Mouse (Mus musculus): ENCODE results near the gene Pcdh9.

Gene Pcdh9

DNA sequence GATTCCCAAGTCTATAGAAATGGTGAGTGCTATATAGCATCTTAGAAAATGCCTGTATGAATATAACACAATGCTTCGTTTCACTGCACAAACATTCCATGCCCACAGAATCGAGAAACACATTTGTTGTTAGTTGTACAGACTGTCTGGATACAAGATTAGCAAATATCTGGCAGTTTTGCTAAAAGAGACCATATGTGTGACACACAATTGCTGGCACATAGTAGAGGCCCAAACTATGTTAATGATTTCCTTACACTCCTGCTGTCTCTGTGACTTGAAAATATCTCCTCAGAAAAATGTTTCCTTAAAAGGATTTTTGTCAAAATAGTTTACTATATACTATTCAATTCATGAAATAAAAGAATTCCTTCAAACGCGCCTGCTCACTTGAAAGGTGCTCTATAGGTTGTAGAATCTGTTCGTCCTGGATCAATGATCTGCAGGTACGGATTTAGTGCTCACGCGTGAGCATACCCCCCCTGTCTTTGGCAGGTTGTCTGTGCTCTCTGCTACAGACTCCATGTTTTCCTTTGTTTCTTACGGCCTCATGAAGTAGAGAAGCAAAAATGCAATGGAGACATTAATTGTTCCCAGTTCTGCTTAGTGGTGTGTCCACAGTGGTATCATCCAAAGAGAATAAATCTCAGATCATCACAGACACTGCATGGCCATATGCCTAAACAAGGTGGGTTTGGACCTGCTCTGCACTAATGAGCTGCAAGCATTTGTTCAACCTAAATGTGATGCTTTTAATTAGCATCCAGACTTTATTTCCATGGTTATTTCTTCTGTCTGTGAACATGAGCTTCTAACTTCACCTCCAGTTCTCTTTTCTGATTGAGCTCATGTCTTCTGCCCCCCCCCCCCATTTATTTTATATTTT lies 707.6 kb downstream of the Pcdh9 start:
- peak; percentile 73 for ATAC-seq (ENCODE audit: low TSS enrichment)

DNA sequence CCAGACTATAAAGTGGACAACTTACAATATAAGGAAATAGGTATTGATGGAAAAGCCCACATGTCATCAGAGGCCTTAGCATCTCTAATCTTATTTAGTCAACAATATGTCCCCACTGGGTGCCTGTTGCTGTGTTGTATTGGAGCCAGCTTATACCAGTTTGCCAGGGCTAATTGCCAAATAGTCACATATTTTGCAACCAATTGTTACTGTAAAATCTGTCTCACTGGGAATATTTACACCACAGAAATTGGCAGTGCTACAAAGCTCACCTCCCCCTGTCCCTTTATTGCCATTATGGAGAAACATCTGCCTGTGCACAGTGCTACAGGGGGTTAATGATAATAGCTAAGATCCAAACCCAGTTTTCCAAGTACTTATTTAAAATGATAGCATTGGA lies 721.3 kb downstream of the Pcdh9 start:
- no peak for ATAC-seq (ENCODE audit: low TSS enrichment)

DNA sequence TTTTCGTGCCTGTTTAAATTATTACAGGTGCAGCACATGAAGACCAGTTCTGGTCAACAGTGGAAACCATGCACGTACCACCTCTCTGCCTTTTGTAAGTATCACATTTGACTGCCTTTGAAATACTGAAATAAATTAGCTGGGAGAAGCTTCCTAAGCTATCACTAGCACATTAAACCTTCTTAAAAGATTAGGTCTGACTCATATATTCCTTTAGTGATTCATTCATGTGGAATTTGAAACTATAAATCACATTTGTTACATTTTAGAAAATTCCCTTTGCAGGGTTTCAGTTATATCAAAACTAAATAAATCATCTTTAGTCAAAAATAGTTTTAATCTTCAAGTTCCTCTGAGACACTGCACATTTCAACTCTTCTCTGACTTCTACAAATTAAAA lies 722.1 kb downstream of the Pcdh9 start:
- ATAC-seq (ENCODE audit: low TSS enrichment): no peak

DNA sequence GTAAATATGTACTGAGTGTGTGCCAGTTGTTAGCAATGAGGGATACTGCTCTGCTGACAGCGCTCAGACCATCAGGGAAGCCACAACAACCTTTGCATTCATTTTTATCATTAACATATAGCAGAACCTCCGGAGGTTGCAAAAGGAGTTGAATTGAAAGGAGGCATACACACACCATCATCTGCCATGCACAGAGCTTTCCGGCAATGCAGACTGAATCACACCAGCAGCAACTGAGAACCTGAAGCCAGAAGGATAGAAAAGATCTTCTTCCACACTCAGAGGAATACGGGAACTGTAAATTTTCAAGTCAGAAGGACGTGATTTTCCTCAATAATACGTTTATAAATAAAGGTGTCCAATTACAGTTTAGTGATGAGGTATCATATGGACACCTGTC lies 747.1 kb downstream of the Pcdh9 start:
- peak; percentile 85 for ATAC-seq (ENCODE audit: low TSS enrichment)

- no peak for ATAC-seq (ENCODE audit: low TSS enrichment)
Measured at GRCm38 (mm10) chr14:93142076-93142475, 748.4 kb downstream of the Pcdh9 start.

GRCm38 (mm10) chr14:93126993-93127392 lies 763.5 kb downstream of the Pcdh9 start:
- ATAC-seq (ENCODE audit: low TSS enrichment): peak; percentile 86

- ATAC-seq (ENCODE audit: low TSS enrichment): peak; percentile 89
Measured at GRCm38 (mm10) chr14:93102755-93103154, 787.7 kb downstream of the Pcdh9 start.

DNA sequence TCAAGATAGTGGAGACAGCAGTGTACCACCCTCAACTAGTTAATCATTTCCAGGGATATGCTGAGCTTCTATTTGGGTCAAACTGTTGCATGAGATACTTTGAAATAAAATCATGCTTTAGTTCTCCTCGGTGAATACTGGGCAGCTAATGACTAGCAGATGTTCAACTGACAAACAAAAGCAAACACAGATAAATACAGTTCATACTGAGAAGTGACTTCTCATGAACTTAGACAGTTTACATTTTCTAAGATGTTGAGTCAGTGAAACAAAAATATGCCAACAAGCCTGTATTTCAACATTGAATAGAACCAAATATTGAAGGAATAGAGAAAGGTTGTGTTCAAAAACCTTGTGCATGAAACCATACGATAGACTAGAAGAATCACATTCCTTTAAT lies 795.4 kb downstream of the Pcdh9 start:
- ATAC-seq (ENCODE audit: low TSS enrichment): no peak

GRCm38 (mm10) chr14:93092806-93093205 lies 797.7 kb downstream of the Pcdh9 start:
- peak; percentile 74 for ATAC-seq (ENCODE audit: low TSS enrichment)

- ATAC-seq (ENCODE audit: low TSS enrichment): peak; percentile 41; the same call in 1 of the 2 replicates
Measured at GRCm38 (mm10) chr14:93085646-93086045, 804.8 kb downstream of the Pcdh9 start.

- ATAC-seq (ENCODE audit: low TSS enrichment): no peak
Measured at GRCm38 (mm10) chr14:93083140-93083539, 807.3 kb downstream of the Pcdh9 start.

DNA sequence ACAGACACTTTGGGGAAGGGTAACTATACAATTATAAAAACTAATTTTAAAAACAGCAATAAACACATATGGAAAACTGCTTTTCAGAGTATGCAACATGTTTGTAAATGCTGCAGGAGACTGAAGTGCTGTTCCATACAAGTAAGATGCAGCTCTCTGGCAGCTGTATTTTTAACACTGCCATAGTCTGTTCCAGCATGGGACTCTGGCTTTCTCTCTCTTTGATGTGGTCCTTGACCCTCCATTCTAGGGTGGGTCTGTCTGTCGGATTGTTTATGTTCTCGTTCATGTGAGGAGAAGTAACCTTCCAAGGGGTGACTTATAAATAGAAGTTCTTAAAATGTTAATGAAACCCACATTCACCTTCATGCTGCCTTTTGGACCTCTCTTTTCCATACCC lies 809.6 kb downstream of the Pcdh9 start:
- ATAC-seq (ENCODE audit: low TSS enrichment): no peak

DNA sequence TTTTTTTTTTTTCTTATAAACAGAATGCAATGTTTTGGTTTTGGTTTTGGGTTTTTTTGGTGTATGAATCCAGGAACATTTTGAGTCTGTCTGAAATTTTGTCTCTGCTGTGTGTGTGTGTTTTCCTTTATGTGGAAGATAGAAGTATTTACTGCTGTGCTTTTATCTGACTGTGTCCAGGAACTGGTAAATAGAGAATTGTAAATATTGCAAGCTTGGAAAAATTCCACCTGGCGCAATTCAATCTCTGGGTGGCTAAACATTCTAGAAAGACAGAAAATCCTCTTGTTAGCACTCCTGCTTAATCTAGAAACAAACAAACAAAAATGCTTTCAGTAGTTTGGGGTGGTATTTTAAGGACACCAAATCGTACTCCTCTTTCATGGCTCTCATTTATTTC lies 814.7 kb downstream of the Pcdh9 start:
- no peak for ATAC-seq (ENCODE audit: low TSS enrichment)

DNA sequence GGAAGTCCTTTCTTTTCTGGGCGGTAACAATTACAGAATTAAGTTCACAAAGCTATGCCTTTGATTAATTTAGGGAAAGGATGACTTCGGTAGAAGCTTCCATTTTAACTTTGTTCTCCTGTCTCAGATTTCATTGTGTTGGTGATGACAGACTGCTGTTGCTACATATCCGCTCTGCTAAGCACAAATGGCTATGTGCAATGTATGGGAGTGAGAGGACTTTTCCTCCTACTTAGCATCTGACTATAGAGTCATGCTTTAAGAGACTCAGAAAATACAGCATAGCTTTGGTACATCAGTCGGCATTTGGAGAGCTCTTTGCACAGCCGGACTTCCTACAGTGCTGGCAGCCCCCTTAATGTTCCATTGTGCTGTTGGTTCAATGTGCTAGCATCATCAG lies 818.1 kb downstream of the Pcdh9 start:
- ATAC-seq (ENCODE audit: low TSS enrichment): peak; percentile 92

- no peak for ATAC-seq (ENCODE audit: low TSS enrichment)
Measured at GRCm38 (mm10) chr14:93070140-93070539, 820.3 kb downstream of the Pcdh9 start.

DNA sequence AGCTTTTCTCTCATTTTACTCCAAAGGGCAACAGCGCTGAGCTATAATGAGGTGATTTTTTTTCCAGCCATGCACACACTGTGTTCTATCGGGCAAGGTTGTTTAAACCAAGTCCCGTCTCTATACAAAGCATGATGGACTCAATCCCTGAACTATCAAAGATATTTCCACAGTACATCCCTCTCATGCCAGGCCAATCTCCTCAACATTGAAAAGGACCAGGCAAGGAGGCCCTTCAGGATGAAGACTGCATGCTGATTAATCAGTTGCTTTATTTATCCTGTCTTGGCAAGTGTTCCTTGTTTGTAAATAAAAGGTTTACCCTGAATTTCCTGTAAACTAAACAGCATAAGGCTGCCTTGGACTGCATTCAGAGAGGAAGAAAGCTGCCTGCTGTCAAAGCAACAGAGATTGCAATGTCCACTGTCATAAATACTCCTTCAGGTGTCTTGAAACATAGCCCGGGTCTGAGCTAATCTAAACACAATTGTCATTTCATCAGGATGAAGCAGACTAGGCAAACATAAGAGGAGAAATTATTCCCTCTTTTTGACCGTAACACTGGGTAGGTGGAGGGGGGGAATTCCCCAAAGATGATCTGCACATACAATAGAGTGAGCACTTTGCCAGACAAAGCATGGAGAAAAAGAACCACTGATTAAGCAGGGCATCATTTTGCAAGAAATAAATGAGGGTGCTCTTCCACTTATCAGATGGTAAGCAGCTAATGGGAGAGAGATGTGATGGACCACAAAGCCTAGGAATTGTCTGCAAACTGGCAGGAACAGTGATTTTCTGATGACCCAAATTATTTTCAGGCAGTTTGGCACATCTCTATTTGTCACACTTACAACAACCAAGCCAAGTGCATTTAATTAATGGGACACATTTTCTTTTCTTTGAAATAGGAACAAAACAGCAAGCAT lies 822.8 kb downstream of the Pcdh9 start:
- ATAC-seq (ENCODE audit: low TSS enrichment): peak; percentile 32

DNA sequence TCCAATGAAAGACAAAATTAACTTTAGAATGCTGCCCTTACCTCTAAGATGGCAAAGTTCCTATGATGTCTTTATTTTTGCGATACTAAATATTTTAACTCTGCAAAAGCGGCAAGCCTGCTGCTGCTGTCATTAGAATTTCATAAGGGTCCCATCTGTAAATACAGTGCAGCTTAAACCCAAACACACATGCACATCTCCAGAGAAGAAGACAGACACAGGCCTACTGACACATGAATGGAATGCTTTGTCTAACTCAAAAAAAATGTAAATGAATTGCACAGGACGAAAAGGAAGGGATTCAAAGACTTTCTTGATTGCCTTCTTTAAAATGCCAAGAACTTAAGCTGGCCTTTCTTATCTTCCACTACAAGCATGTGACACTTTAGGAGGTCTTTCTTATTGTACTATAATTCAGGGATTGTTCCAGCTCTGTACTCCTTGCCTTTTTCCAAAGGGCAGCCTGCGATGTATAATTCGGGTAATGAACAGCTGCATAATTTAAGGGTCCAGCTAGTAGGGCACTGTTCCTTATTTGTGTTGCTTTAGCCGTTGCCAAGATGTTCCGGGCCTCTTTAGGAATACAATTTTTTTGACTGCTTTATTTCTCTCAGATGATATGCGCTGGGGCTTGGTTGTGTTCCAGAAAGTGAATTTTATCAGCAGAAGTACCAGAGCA lies 823.6 kb downstream of the Pcdh9 start:
- no peak; the same call in none of the 2 replicates for ATAC-seq (ENCODE audit: low TSS enrichment)

DNA sequence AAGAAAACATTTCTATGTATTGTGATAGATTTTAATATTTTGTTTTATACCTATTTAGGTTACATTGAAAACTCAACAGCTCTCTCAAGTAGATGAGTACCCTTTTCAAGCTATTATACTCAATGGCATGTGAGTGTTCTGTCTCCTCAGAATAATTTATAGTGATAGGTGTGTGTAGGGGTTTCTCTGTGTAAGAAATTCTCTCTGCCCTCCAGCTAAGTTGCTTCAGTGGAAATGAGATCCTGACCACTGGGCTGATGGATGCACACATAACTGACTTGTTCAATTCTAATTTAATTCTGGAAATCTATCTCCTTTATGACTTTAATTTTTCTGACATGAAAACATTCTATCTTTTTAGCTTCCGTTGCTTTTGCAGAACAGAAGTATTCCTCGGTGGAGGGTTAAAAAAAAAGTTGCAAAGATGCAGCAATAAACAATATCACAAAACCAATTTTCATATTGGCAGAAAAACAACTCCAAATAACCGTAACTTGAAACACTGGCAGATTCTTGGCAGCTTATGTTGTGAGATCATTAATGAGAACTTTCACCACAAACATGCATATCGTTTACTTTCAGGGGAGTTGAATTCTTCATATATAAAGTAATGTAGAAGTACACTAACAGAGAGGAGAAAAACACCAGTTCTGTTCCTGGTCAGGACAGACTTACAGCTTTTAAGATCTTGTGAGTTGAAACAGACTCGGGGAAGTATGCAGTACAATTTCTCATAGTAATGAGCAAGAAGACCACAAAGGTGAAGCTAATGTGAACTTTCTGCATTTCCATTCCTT lies 828.5 kb downstream of the Pcdh9 start:
- ATAC-seq (ENCODE audit: low TSS enrichment): no peak

DNA sequence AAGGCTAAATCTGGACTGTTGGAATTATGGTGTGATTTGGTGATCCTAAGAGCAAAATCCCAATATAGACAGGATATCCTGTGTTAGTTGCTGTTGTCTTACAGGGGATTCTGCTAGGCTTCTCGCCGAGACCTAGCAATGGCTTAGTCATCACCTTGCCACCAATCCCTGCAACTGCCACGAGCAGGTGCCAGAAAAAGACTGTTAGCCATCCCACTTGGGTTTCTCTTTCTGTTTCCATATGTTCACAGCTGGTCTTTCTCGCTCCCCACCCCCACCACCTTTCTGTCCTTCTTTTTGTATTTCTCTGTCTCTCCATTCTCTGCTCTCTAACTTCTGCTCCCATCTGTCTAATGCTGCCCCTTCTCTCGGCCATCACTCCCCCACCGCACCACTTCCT lies 831.7 kb downstream of the Pcdh9 start:
- peak; percentile 43 for ATAC-seq (ENCODE audit: low TSS enrichment)

DNA sequence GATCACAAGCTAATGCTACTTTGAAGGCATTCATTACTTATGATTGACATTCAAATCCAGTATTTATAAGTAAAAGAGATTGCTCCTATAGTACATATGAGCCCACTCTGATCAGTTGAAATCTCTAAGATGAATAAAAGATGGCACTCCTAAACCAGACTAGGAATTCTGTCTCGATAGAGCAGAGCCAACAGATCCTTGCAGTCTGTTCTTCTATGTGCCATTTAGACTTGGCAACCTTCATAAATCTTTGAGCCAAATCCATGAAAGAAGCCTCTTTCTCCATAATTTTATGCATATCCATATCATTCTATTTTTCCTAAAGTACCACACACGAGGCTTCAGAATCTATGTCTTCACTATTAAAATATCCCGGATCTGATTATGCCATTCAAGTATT lies 834.5 kb downstream of the Pcdh9 start:
- peak; percentile 68 for ATAC-seq (ENCODE audit: low TSS enrichment)

GRCm38 (mm10) chr14:93040591-93040990 lies 849.9 kb downstream of the Pcdh9 start:
- peak; percentile 67 for ATAC-seq (ENCODE audit: low TSS enrichment)
